Mouse (Mus musculus) myocyte (in vitro differentiated cells): ENCODE measurements around the gene Prpf40a. TPM values are rescaled to one million over a fixed set of nuclear protein-coding genes. Genes with fewer than 3 reads are reported as not detected.

Source experiments
- H3K27me3 ChIP-seq: one replicate; pipeline ENCODE4 v1.6.1; 2011; ENCODE audit not compliant: control insufficient read depth, insufficient read depth, insufficient read length
- H3K36me3 ChIP-seq: one replicate; pipeline ENCODE4 v1.6.1; 2011; ENCODE audit not compliant: control insufficient read depth, insufficient read depth
- H3K4me2 ChIP-seq: one replicate; pipeline ENCODE4 v1.6.1; 2011; ENCODE audit warnings: low read depth, control low read depth
- H3K4me3 ChIP-seq: one replicate; pipeline ENCODE4 v1.5.1; 2011; ENCODE audit warnings: mild to moderate bottlenecking, control low read depth, moderate library complexity
- H3K79me2 ChIP-seq: one replicate; pipeline ENCODE4 v1.6.1; 2011; ENCODE audit not compliant: control insufficient read depth, insufficient read depth
- H3ac ChIP-seq: one replicate; pipeline ENCODE4 v1.6.1; 2011; ENCODE audit not compliant: control insufficient read depth, insufficient read length
- CEBPB ChIP-seq: IDR thresholded peaks from 2 replicates; pipeline ENCODE4 v1.6.1; 2011; ENCODE audit warnings: mild to moderate bottlenecking, moderate library complexity; ENCODE audit not compliant: poor library complexity, insufficient read depth, severe bottlenecking
- E2F4 ChIP-seq: IDR thresholded peaks from one replicate; pipeline ENCODE4 v1.6.1; 2011; ENCODE audit warnings: mild to moderate bottlenecking, control low read depth, moderate library complexity; ENCODE audit not compliant: insufficient read depth
- MAX ChIP-seq: IDR thresholded peaks from one replicate; pipeline ENCODE4 v1.6.1; 2011; ENCODE audit warnings: low read depth, mild to moderate bottlenecking, control low read depth
- MYOD1 ChIP-seq, 3 experiments: IDR thresholded peaks; one replicate each; pipeline ENCODE4 v1.6.1; 2011; ENCODE audit warnings: control low read depth in 2 of 3, low read depth in 2 of 3, mild to moderate bottlenecking in 2 of 3, moderate library complexity in 1 of 3; ENCODE audit not compliant: insufficient read length in 2 of 3, control insufficient read depth in 1 of 3
- MYOG ChIP-seq, 3 experiments: IDR thresholded peaks; one replicate each; pipeline ENCODE4 v1.6.1; 2011; ENCODE audit warnings: control low read depth in 2 of 3, low read depth in 2 of 3, mild to moderate bottlenecking in 2 of 3; ENCODE audit not compliant: insufficient read length in 2 of 3, control insufficient read depth in 1 of 3, insufficient read depth in 1 of 3
- POLR2A ChIP-seq: IDR thresholded peaks from one replicate; pipeline ENCODE4 v1.6.1; 2011; ENCODE audit warnings: low read depth, mild to moderate bottlenecking, control low read depth, moderate library complexity; ENCODE audit not compliant: insufficient read length
- POLR2AphosphoS2 ChIP-seq: IDR thresholded peaks from one replicate; pipeline ENCODE4 v1.6.1; 2011; ENCODE audit warnings: low read depth, control low read depth; ENCODE audit not compliant: insufficient read length
- REST ChIP-seq: IDR thresholded peaks from one replicate; pipeline ENCODE4 v1.6.1; 2011; ENCODE audit warnings: mild to moderate bottlenecking, control low read depth, moderate library complexity; ENCODE audit not compliant: insufficient read depth, insufficient read length
- SRF ChIP-seq: IDR thresholded peaks from one replicate; pipeline ENCODE4 v1.6.1; 2011; ENCODE audit warnings: low read depth; ENCODE audit not compliant: control insufficient read depth, insufficient read length
- TCF12 ChIP-seq: IDR thresholded peaks from one replicate; pipeline ENCODE4 v1.6.1; 2011; ENCODE audit warnings: mild to moderate bottlenecking, control low read depth; ENCODE audit not compliant: poor library complexity, insufficient read depth, severe bottlenecking
- TCF3 ChIP-seq: IDR thresholded peaks from one replicate; pipeline ENCODE4 v1.6.1; 2011; ENCODE audit warnings: low read depth, control low read depth; ENCODE audit not compliant: insufficient read length
- USF1 ChIP-seq: IDR thresholded peaks from one replicate; pipeline ENCODE4 v1.6.1; 2011; ENCODE audit warnings: low read depth, mild to moderate bottlenecking, control low read depth, moderate library complexity
- polyA plus RNA-seq: library from polyadenylated mRNA; unstranded; fragments of >200 nt; fragmentation: generic; extraction: Trizol; gene quantifications from one replicate; pipeline ENCODE4 v1.2.1, GENCODE M21; 2012; ENCODE audit warnings: missing spikeins

The Prpf40a gene
- polyA plus RNA-seq, 1 experiment = 14.2 TPM

- Histone ChIP-seq H3K36me3 (peaks cover 8% of the 10 kb centered on the region), H3K4me3 (no peak overlapping the region), H3ac (no peak overlapping the region), H3K27me3 (no peaks in the 10 kb centered on the region), H3K4me2 (no peak overlapping the region), H3K79me2 (no peaks in the 10 kb centered on the region)
- TF ChIP-seq MAX (no peak), POLR2AphosphoS2 (no peak), TCF3 (no peak), MYOG (IDR thresholded peaks at IDR 0.05; ENCODE audit: control insufficient read depth in 1 of 3, insufficient read depth in 1 of 3, insufficient read length in 2 of 3, low read depth in 2 of 3) (no peak), E2F4 (no peak), USF1 (no peak), POLR2A (no peak), REST (no peak), SRF (no peak), MYOD1 (IDR thresholded peaks at IDR 0.05; ENCODE audit: control insufficient read depth in 1 of 3, insufficient read length in 2 of 3, low read depth in 2 of 3) (no peak), CEBPB (no peak), TCF12 (no peak)
These were observed 59.5 kb downstream of the Prpf40a start for GRCm38 (mm10) chr2:53131567-53131966.

GRCm38 (mm10) chr2:53129070-53129469, 62.0 kb downstream of the Prpf40a start:
- H3K36me3 ChIP-seq = peaks cover 5% of the 10 kb centered on the region
- H3K27me3 ChIP-seq = no peaks in the 10 kb centered on the region
- no peaks in the 10 kb centered on the region for H3K79me2 ChIP-seq
- TF ChIP-seq POLR2A (no peak), CEBPB (no peak), TCF12 (no peak), REST (no peak), USF1 (no peak), MYOD1 (IDR thresholded peaks at IDR 0.05; ENCODE audit: control insufficient read depth in 1 of 3, insufficient read length in 2 of 3, low read depth in 2 of 3) (no peak), SRF (no peak), E2F4 (no peak), TCF3 (no peak), POLR2AphosphoS2 (no peak), MYOG (IDR thresholded peaks at IDR 0.05; ENCODE audit: control insufficient read depth in 1 of 3, insufficient read depth in 1 of 3, insufficient read length in 2 of 3, low read depth in 2 of 3) (no peak), MAX (no peak)
- H3K4me2 ChIP-seq = no peak overlapping the region
- H3ac ChIP-seq = no peak overlapping the region
- H3K4me3 ChIP-seq = no peak overlapping the region

- H3K79me2 ChIP-seq = no peaks in the 10 kb centered on the region
- no peak for TF ChIP-seq CEBPB
- H3K4me3 ChIP-seq = no peak overlapping the region
- no peak overlapping the region for H3ac ChIP-seq
- H3K4me2 ChIP-seq = no peak overlapping the region
- peaks cover 5% of the 10 kb centered on the region for H3K36me3 ChIP-seq
- H3K27me3 ChIP-seq = no peaks in the 10 kb centered on the region
These were observed 65.1 kb downstream of the Prpf40a start for GRCm38 (mm10) chr2:53125998-53126397.

- H3ac ChIP-seq = no peak overlapping the region
- no peak overlapping the region for H3K4me2 ChIP-seq
- no peaks in the 10 kb centered on the region for H3K27me3 ChIP-seq
- no peak for TF ChIP-seq POLR2AphosphoS2
- TF ChIP-seq TCF12 = no peak
- no peak for TF ChIP-seq USF1
- TF ChIP-seq MYOG (IDR thresholded peaks at IDR 0.05; ENCODE audit: control insufficient read depth in 1 of 3, insufficient read depth in 1 of 3, insufficient read length in 2 of 3, low read depth in 2 of 3) = no peak
- no peak for TF ChIP-seq SRF
- no peak for TF ChIP-seq E2F4
- no peak for TF ChIP-seq REST
- TF ChIP-seq MYOD1 (IDR thresholded peaks at IDR 0.05; ENCODE audit: control insufficient read depth in 1 of 3, insufficient read length in 2 of 3, low read depth in 2 of 3) = no peak
- TF ChIP-seq POLR2A = no peak
- no peak for TF ChIP-seq TCF3
- no peak for TF ChIP-seq MAX
- TF ChIP-seq CEBPB = no peak
- peaks cover 5% of the 10 kb centered on the region for H3K36me3 ChIP-seq
- no peaks in the 10 kb centered on the region for H3K79me2 ChIP-seq
- no peak overlapping the region for H3K4me3 ChIP-seq
These were observed 69.3 kb downstream of the Prpf40a start for GRCm38 (mm10) chr2:53121797-53122196.

- peaks cover 6% of the 10 kb centered on the region for H3K36me3 ChIP-seq
- H3K4me3 ChIP-seq = no peak overlapping the region
- no peak for TF ChIP-seq MYOD1 (IDR thresholded peaks at IDR 0.05; ENCODE audit: control insufficient read depth in 1 of 3, insufficient read length in 2 of 3, low read depth in 2 of 3)
- no peak for TF ChIP-seq REST
- TF ChIP-seq POLR2A = no peak
- no peak for TF ChIP-seq TCF3
- no peak for TF ChIP-seq MYOG (IDR thresholded peaks at IDR 0.05; ENCODE audit: control insufficient read depth in 1 of 3, insufficient read depth in 1 of 3, insufficient read length in 2 of 3, low read depth in 2 of 3)
- TF ChIP-seq E2F4 = no peak
- no peak for TF ChIP-seq USF1
- TF ChIP-seq TCF12 = no peak
- no peak for TF ChIP-seq SRF
- no peak for TF ChIP-seq MAX
- TF ChIP-seq POLR2AphosphoS2 = no peak
- TF ChIP-seq CEBPB = no peak
- H3K4me2 ChIP-seq = no peak overlapping the region
- no peaks in the 10 kb centered on the region for H3K79me2 ChIP-seq
- no peaks in the 10 kb centered on the region for H3K27me3 ChIP-seq
- H3ac ChIP-seq = no peak overlapping the region
These were observed 82.5 kb downstream of the Prpf40a start for GRCm38 (mm10) chr2:53108547-53108946.
